Comparison of ENCODE assay signal across 38 mouse cellular contexts in the genomic region with DNA sequence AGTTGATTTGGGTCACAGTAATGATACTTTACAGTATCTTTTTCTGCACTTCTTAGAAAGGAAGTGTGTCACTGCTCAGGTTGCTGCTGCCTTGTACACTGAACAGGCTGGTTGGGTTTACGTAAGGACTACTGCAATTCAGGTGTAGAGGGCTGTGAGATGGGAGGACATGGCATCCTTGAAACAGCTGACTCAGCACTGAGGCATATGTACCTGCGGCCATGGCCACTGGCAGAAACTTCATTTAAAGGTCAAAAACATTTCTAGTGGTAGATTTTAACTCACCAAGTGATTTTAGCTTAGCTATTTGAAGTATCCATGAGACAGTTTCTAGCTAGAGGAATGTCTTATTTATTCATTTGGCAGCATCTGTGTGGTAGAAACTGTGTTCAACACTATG. TPM values are rescaled to one million over a fixed set of nuclear protein-coding genes. Genes with fewer than 3 reads are reported as not detected.
"Had no signal": no experiment of that assay in that cellular context is flagged by ENCODE, and none has a peak within 500 bp of the region (broad histone marks: within the 10 kb centered on the region; RNA-seq: fewer than 3 reads in every experiment).

No protein-coding gene starts in this region.

- ATAC-seq: forebrain, embryonic 13.5 days; forebrain, embryonic 14.5 days; forebrain, embryonic 15.5 days; forebrain, embryonic 16.5 days; forebrain, postnatal 0 days had no signal

- DNase-seq: cerebellum, adult 9-10 months; cerebellum, adult 9-11 months; cerebellum, postnatal 10 days; cerebellum, postnatal 14 days; cerebellum, postnatal 25 days; cerebellum, postnatal 36 days; embryo, embryonic 11 days; forebrain, postnatal 0 days; gastrocnemius, adult 2 months; gastrocnemius, postnatal 10 days; gastrocnemius, postnatal 14 days; gastrocnemius, postnatal 25 days; gastrocnemius, postnatal 36 days; heart, adult 11 months; heart, adult 18-20 months; heart, adult 2 months had no signal

- H3K4me2 ChIP-seq: embryonic facial prominence, embryonic 12.5 days; embryonic facial prominence, embryonic 13.5 days; embryonic facial prominence, embryonic 15.5 days; forebrain, embryonic 12.5 days; forebrain, embryonic 13.5 days; forebrain, embryonic 15.5 days had no signal

- H3K4me1 ChIP-seq: embryonic facial prominence, embryonic 10.5 days; embryonic facial prominence, embryonic 12.5 days; embryonic facial prominence, embryonic 13.5 days; embryonic facial prominence, embryonic 15.5 days; forebrain, embryonic 10.5 days; forebrain, embryonic 12.5 days; forebrain, embryonic 13.5 days; forebrain, embryonic 15.5 days had no signal

- H3K9me3 ChIP-seq: embryonic facial prominence, embryonic 10.5 days; embryonic facial prominence, embryonic 12.5 days; embryonic facial prominence, embryonic 13.5 days; embryonic facial prominence, embryonic 15.5 days; forebrain, embryonic 10.5 days; forebrain, embryonic 12.5 days; forebrain, embryonic 13.5 days; forebrain, embryonic 15.5 days had no signal

- H3K27ac ChIP-seq: embryonic facial prominence, embryonic 10.5 days; embryonic facial prominence, embryonic 12.5 days; embryonic facial prominence, embryonic 13.5 days; embryonic facial prominence, embryonic 15.5 days; forebrain, embryonic 10.5 days; forebrain, embryonic 12.5 days; forebrain, embryonic 13.5 days; forebrain, embryonic 15.5 days; gastrocnemius, adult 2 months; heart, adult 2 months had no signal

- H3K4me3 ChIP-seq: embryonic facial prominence, embryonic 10.5 days; embryonic facial prominence, embryonic 12.5 days; embryonic facial prominence, embryonic 13.5 days; embryonic facial prominence, embryonic 15.5 days; erythroblast, embryonic 14.5 days; forebrain, embryonic 10.5 days; forebrain, embryonic 12.5 days; forebrain, embryonic 13.5 days; forebrain, embryonic 15.5 days; gastrocnemius, adult 2 months; heart, adult 2 months had no signal

- H3K27me3 ChIP-seq: embryonic facial prominence, embryonic 12.5 days; embryonic facial prominence, embryonic 13.5 days; embryonic facial prominence, embryonic 15.5 days; forebrain, embryonic 12.5 days; forebrain, embryonic 13.5 days; forebrain, embryonic 15.5 days had no signal

- H3K9ac ChIP-seq: embryonic facial prominence, embryonic 12.5 days; embryonic facial prominence, embryonic 13.5 days; embryonic facial prominence, embryonic 15.5 days; forebrain, embryonic 12.5 days; forebrain, embryonic 13.5 days; forebrain, embryonic 15.5 days; forebrain, postnatal 0 days had no signal

RNA-seq across cellular contexts. Expression of gene Prdx6b, which starts 33.5 kb away (rescaled TPM):
- total RNA-seq: common myeloid progenitor, adult 5-6 weeks; forebrain, postnatal 0 days; gastrocnemius, adult 18-20 months; gastrocnemius, adult 2 months; gastrocnemius, adult 8-10 months; gastrocnemius, postnatal 10 days; gastrocnemius, postnatal 14 days; gastrocnemius, postnatal 25 days; gastrocnemius, postnatal 36 days; gastrocnemius, postnatal 4 days; granulocyte monocyte progenitor cell, adult 5-6 weeks; heart, adult 18-20 months; heart, adult 2 months; heart, adult 8-10 months had no signal
- polyA plus RNA-seq: cortical plate, adult 2 months; embryonic facial prominence, embryonic 10.5 days; embryonic facial prominence, embryonic 11.5 days; embryonic facial prominence, embryonic 12.5 days; embryonic facial prominence, embryonic 13.5 days; embryonic facial prominence, embryonic 14.5 days; embryonic facial prominence, embryonic 15.5 days; forebrain, embryonic 10.5 days; forebrain, embryonic 11.5 days; forebrain, embryonic 12.5 days; forebrain, embryonic 13.5 days; forebrain, embryonic 14.5 days; forebrain, embryonic 15.5 days; forebrain, embryonic 16.5 days; forebrain, postnatal 0 days; frontal cortex, adult 2 months had no signal
